Mouse (Mus musculus): ENCODE measurements around the gene Ncam2.

GRCm38 (mm10) chr16:81502578-81502977 lies 302.1 kb downstream of the Ncam2 start:
- no peak for TF ChIP-seq CTCF (IDR thresholded peaks at IDR 0.05; ENCODE audit: insufficient read depth, low read length)
- no peak for TF ChIP-seq POLR2A (IDR thresholded peaks at IDR 0.05; ENCODE audit: borderline replicate concordance, extremely low read depth, low read depth, low read length)
